Mouse (Mus musculus): ENCODE measurements around the gene Zfp740.

DNA sequence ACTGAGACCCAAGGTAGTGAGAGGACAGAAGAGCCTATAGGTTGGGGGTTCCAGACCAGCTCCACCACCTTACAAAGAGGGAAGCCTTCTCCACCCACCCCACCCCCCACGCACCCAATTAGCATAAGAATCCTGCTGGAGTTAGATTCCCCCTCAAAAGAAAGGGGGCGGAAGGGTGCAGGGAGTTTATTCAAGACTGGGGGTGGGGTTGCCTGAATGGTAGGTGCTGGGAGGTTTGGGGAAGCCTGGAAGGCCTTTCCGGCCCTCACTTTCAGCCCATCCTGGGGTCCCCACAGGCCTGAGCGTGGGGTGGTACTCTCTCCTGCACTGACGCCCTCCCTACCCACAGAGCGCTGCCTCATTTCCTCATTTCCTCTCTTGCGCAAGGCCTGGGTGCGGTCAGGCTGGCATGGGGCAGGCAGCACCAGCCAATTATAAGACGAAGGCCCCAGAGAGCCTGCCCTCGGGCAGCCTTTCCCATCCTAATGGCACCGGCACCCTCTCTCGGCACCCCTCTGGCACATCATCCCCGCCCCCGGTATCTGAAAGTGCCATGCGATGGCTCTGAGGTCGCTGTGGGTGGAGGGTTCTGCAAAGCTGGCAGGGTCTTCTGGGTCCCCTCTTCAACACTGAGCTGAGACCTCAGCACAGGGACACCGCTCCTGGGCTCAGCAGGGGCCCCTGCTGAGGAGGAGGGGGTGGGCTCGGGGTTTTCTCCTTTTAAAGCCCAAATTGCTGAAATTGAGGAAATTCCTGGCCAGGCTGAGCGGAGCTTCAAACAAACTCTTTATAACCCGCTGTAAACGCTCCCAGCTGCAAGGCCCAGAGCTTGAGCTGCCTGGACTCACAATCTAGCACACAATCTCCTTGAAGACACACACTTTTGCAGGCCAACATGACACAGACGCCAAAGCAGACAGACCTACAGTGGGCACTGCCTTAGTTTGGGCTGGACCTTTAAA lies 40.5 kb downstream of the Zfp740 start:
- TF ChIP-seq CTCF (conservative IDR thresholded peaks at IDR 0.05 in 1 of 2, IDR thresholded peaks at IDR 0.05 in 1 of 2; ENCODE audit: low read depth in 2 of 2, low read length in 2 of 2) (no peak), SMC3 (IDR thresholded peaks at IDR 0.05; ENCODE audit: low read depth, low read length) (no peak), EP300 (IDR thresholded peaks at IDR 0.05; ENCODE audit: low read length) (no peak), RAD21 (IDR thresholded peaks at IDR 0.05; ENCODE audit: low read depth, low read length) (no peak), USF2 (conservative IDR thresholded peaks at IDR 0.05; ENCODE audit: low read depth, low read length) (no peak), UBTF (IDR thresholded peaks at IDR 0.05; ENCODE audit: low read depth, low read length) (no peak), JUND (conservative IDR thresholded peaks at IDR 0.05; ENCODE audit: low read depth, low read length) (no peak), BHLHE40 (IDR thresholded peaks at IDR 0.05; ENCODE audit: low read depth, low read length) (no peak), MAZ (IDR thresholded peaks at IDR 0.05; ENCODE audit: low read depth, low read length) (no peak), MXI1 (IDR thresholded peaks at IDR 0.05; ENCODE audit: low read depth, low read length) (no peak), KAT2A (IDR thresholded peaks at IDR 0.05; ENCODE audit: insufficient replicate concordance, low read length) (no peak), POLR2A (IDR thresholded peaks at IDR 0.05; ENCODE audit: low read depth, low read length) (no peak)

All from CH12.LX (cell line).